Mouse (Mus musculus) testis, adult 2 months (tissue): ENCODE measurements around the gene Ifna7. TPM values are rescaled to one million over a fixed set of nuclear protein-coding genes. Genes with fewer than 3 reads are reported as not detected.
"Not testable (repeated sequence)": the region's sequence is repeated elsewhere in the genome, so short reads cannot be mapped to it uniquely, and the experiment has no call there.

Experiments
- H3K27ac ChIP-seq: fragments of 200-500 bp; 2 replicates; pipeline ENCODE4 v1.5.1; 2012; ENCODE audit warnings: low read depth, low read length; ENCODE audit not compliant: control insufficient read depth, insufficient read depth
- H3K27me3 ChIP-seq: fragments of 200-500 bp; 2 replicates; pipeline ENCODE4 v1.6.1; 2012; ENCODE audit warnings: mild to moderate bottlenecking, low read length, moderate library complexity; ENCODE audit not compliant: control insufficient read depth, insufficient read depth
- H3K36me3 ChIP-seq: fragments of 200-500 bp; 2 replicates; pipeline ENCODE4 v1.6.1; 2012; ENCODE audit warnings: mild to moderate bottlenecking, low read length; ENCODE audit not compliant: control insufficient read depth, insufficient read depth
- H3K4me1 ChIP-seq: fragments of 200-500 bp; 2 replicates; pipeline ENCODE4 v1.6.1; 2012; ENCODE audit warnings: low read length; ENCODE audit not compliant: control insufficient read depth, insufficient read depth
- H3K4me3 ChIP-seq: fragments of 200-500 bp; 2 replicates; pipeline ENCODE4 v1.5.1; 2012; ENCODE audit warnings: low read depth, mild to moderate bottlenecking, low read length, moderate library complexity, mixed read lengths; ENCODE audit not compliant: control insufficient read depth
- CTCF ChIP-seq: fragments of 200-500 bp; IDR thresholded peaks from 2 replicates; pipeline ENCODE4 v1.5.1; 2012; ENCODE audit warnings: low read depth, mild to moderate bottlenecking, inconsistent platforms, low read length, moderate library complexity; ENCODE audit not compliant: control insufficient read depth, insufficient read depth, insufficient replicate concordance
- POLR2A ChIP-seq: fragments of 200-500 bp; IDR thresholded peaks from 2 replicates; pipeline ENCODE4 v1.6.1; 2012; ENCODE audit warnings: low read depth, mild to moderate bottlenecking, inconsistent platforms, low read length, moderate library complexity; ENCODE audit not compliant: control insufficient read depth
- polyA plus RNA-seq: library from polyadenylated mRNA; depleted of rRNA; stranded (reverse); fragments of >200 nt; gene quantifications from 2 replicates; pipeline ENCODE4 v1.2.3, GENCODE M21; 2012; rRNA removed

The Ifna7 gene
- polyA plus RNA-seq: not detected in 2 replicates

GRCm38 (mm10) chr4:88815928-88816327 lies at the start of gene Ifna7:
Gene Ifna7, plus strand, starts transcription at chr4:88816228.
- no peaks in the 10 kb centered on the region for H3K27me3 ChIP-seq
- TF ChIP-seq CTCF: no peak
- TF ChIP-seq POLR2A: no peak
- no peak within 1 kb of the TSS for H3K27ac ChIP-seq

GRCm38 (mm10) chr4:88773534-88773933 lies 42.5 kb upstream of the Ifna7 start, which contains the start of gene Gm13290:
Gene Gm13290, plus strand, starts transcription at chr4:88773834.
- H3K27me3 ChIP-seq, H3K36me3 ChIP-seq, H3K27ac ChIP-seq, H3K4me1 ChIP-seq, H3K4me3 ChIP-seq: not testable (repeated sequence)

More at GRCm38 (mm10) chr4:88815928-88816327, at the start of gene Ifna7:
- no peaks in the 10 kb centered on the region for H3K4me1 ChIP-seq
- H3K4me3 ChIP-seq: no peak within 1 kb of the TSS
- no peaks in the 10 kb centered on the region for H3K36me3 ChIP-seq

GRCm38 (mm10) chr4:88776622-88777021 lies 39.4 kb upstream of the Ifna7 start, which contains the start of gene Gm13289:
Gene Gm13289, plus strand, starts transcription at chr4:88776922.
- H3K36me3 ChIP-seq, H3K27ac ChIP-seq, H3K4me1 ChIP-seq, H3K4me3 ChIP-seq, H3K27me3 ChIP-seq: not testable (repeated sequence)

GRCm38 (mm10) chr4:88779550-88779949 lies 36.5 kb upstream of the Ifna7 start, which contains the start of gene Gm13272:
Gene Gm13272, plus strand, starts transcription at chr4:88779850.
- not testable (repeated sequence) for H3K4me1 ChIP-seq, H3K4me3 ChIP-seq, H3K27me3 ChIP-seq, H3K36me3 ChIP-seq, H3K27ac ChIP-seq

GRCm38 (mm10) chr4:88780320-88780719 lies 35.7 kb upstream of the Ifna7 start:
- not testable (repeated sequence) for H3K4me1 ChIP-seq, H3K36me3 ChIP-seq, H3K27ac ChIP-seq, H3K4me3 ChIP-seq, H3K27me3 ChIP-seq

GRCm38 (mm10) chr4:88781831-88782230 lies 34.2 kb upstream of the Ifna7 start, which contains the start of gene Ifnz:
Gene Ifnz, plus strand, starts transcription at chr4:88782131.
- not testable (repeated sequence) for H3K36me3 ChIP-seq, H3K27me3 ChIP-seq, H3K4me1 ChIP-seq, H3K4me3 ChIP-seq, H3K27ac ChIP-seq

GRCm38 (mm10) chr4:88782335-88782734 lies 33.7 kb upstream of the Ifna7 start:
- not testable (repeated sequence) for H3K36me3 ChIP-seq, H3K4me1 ChIP-seq, H3K27ac ChIP-seq, H3K4me3 ChIP-seq, H3K27me3 ChIP-seq

- H3K27ac ChIP-seq, H3K4me3 ChIP-seq, H3K27me3 ChIP-seq, H3K4me1 ChIP-seq, H3K36me3 ChIP-seq: not testable (repeated sequence)
Measured at GRCm38 (mm10) chr4:88785409-88785808, 30.6 kb upstream of the Ifna7 start, which contains the start of gene Gm13276. Gene Gm13276, plus strand, starts transcription at chr4:88785709.

GRCm38 (mm10) chr4:88788402-88788801 lies 27.6 kb upstream of the Ifna7 start, which contains the start of gene Gm13277:
Gene Gm13277, plus strand, starts transcription at chr4:88788632.
- TF ChIP-seq CTCF: peak; percentile 27; the same call in 1 of the 2 replicates

GRCm38 (mm10) chr4:88791250-88791649 lies 24.8 kb upstream of the Ifna7 start, which contains the start of gene Gm13278:
Gene Gm13278, plus strand, starts transcription at chr4:88791550.
- H3K4me3 ChIP-seq, H3K27ac ChIP-seq, H3K27me3 ChIP-seq, H3K4me1 ChIP-seq, H3K36me3 ChIP-seq: not testable (repeated sequence)

More at GRCm38 (mm10) chr4:88788402-88788801, 27.6 kb upstream of the Ifna7 start, which contains the start of gene Gm13277:
- not testable (repeated sequence) for H3K27ac ChIP-seq, H3K4me3 ChIP-seq, H3K4me1 ChIP-seq, H3K36me3 ChIP-seq, H3K27me3 ChIP-seq

- not testable (repeated sequence) for H3K27me3 ChIP-seq, H3K27ac ChIP-seq, H3K36me3 ChIP-seq, H3K4me1 ChIP-seq, H3K4me3 ChIP-seq
Measured at GRCm38 (mm10) chr4:88793936-88794675, 21.9 kb upstream of the Ifna7 start, which contains the start of gene Gm13275. Gene Gm13275, plus strand, starts transcription at chr4:88794487.

- H3K36me3 ChIP-seq, H3K27ac ChIP-seq, H3K27me3 ChIP-seq, H3K4me3 ChIP-seq, H3K4me1 ChIP-seq: not testable (repeated sequence)
Measured at GRCm38 (mm10) chr4:88797097-88797496, 18.9 kb upstream of the Ifna7 start, which contains the start of gene Gm13279. Gene Gm13279, plus strand, starts transcription at chr4:88797397.
